Comparison of ENCODE assay signal across 8 mouse cellular contexts in the genomic region with DNA sequence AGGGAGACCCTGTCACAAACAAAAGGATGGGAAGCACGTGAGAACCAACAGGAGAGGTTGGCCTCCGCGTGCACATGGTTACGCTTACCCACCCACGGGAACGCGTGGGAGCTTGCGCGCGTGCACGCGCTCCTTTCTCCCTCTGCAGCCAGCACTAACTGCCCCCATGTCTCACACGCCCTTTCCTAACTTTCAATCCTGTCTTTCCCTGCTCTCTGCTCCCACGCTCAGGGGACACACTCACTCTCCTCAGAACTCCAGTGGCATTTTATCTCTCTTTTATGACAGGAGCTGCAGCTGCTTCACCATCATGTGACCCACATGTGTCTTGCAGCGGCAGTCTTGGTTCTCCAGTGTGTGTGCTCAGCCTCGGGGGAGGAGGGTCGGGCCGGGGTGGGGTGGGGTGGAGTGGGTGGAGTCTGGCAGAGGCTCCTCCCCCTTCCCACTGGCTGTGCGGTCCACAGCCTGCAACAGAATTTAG. TPM values are rescaled to one million over a fixed set of nuclear protein-coding genes. Genes with fewer than 3 reads are reported as not detected.
DNase-seq lines count a peak whose midpoint lies in the region; ATAC-seq lines count a peak whose summit lies in the region.

No protein-coding gene starts in this region.

- peak overlapping the region; percentile 75 for H3K4me2 ChIP-seq in forebrain, embryonic 15.5 days (replicated peaks)
- peak overlapping the region; percentile 63 for H3K4me2 ChIP-seq in neural tube, embryonic 13.5 days

- peaks cover 46% of the 10 kb centered on the region for H3K4me1 ChIP-seq in forebrain, embryonic 15.5 days
- peaks cover 47% of the 10 kb centered on the region for H3K4me1 ChIP-seq in neural tube, embryonic 13.5 days (replicated peaks)

- H3K9me3 ChIP-seq in forebrain, embryonic 15.5 days, result no peaks in the 10 kb centered on the region
- no peaks in the 10 kb centered on the region for H3K9me3 ChIP-seq in neural tube, embryonic 13.5 days

- no peaks in the 10 kb centered on the region for H3K27me3 ChIP-seq in forebrain, embryonic 15.5 days
- H3K27me3 ChIP-seq in neural tube, embryonic 13.5 days, result no peaks in the 10 kb centered on the region

- H3K36me3 ChIP-seq in forebrain, embryonic 15.5 days, result no peaks in the 10 kb centered on the region
- no peaks in the 10 kb centered on the region for H3K36me3 ChIP-seq in neural tube, embryonic 13.5 days

- peak; percentile 68 for ATAC-seq in forebrain, embryonic 15.5 days (replicated peaks)
- ATAC-seq in neural tube, embryonic 13.5 days (ENCODE audit: low read depth), result peak; percentile 74

- intact Hi-C loops in heart, postnatal 36 days (cut with DNase I), result no loop called here

- peak overlapping the region; percentile 53 for H3K9ac ChIP-seq in forebrain, embryonic 15.5 days (replicated peaks)
- peak overlapping the region; percentile 62 for H3K9ac ChIP-seq in neural tube, embryonic 13.5 days

- WGBS in forebrain, embryonic 15.5 days, result 6% methylated on average over 19 of the region's 19 CpGs
- 4% methylated on average over 19 of the region's 19 CpGs for WGBS in neural tube, embryonic 13.5 days

- peak; percentile 37 to 41 for DNase-seq in B cell, adult 2 months
- DNase-seq in adrenal gland, postnatal 36 days, result peak; percentile 47 to 79
- peak; percentile 61 to 62 for DNase-seq in heart, postnatal 36 days
- DNase-seq in layer of hippocampus, adult 9-11 months, result peak; percentile 85
- DNase-seq in lung, adult 18-20 months, result peak; percentile 56 to 62
- peak; percentile 88 for DNase-seq in thymus, postnatal 14 days

- H3K4me3 ChIP-seq in forebrain, embryonic 15.5 days, result peak overlapping the region; percentile 44
- peak overlapping the region; percentile 37 for H3K4me3 ChIP-seq in neural tube, embryonic 13.5 days

- H3K27ac ChIP-seq in forebrain, embryonic 15.5 days (replicated peaks), result peak overlapping the region; percentile 89
- peak overlapping the region; percentile 84 for H3K27ac ChIP-seq in neural tube, embryonic 13.5 days (replicated peaks)

RNA-seq across cellular contexts. Expression of a gene that starts 5.1 kb away (rescaled TPM):
- 10 to 100 TPM; 14.7 to 16.0 TPM for total RNA-seq in adrenal gland, postnatal 36 days (2021)
- 7.7 TPM in 2 replicates for polyA plus RNA-seq in forebrain, embryonic 15.5 days (2015; fragmentation: Nextera tagmentation; extraction: Ambion mirVana)
- total RNA-seq in heart, postnatal 36 days (2021), result 1 to 10 TPM; 6.8 to 8.0 TPM
- 7.4 and 8.0 TPM in 2 replicates for polyA plus RNA-seq in neural tube, embryonic 13.5 days (2015; fragmentation: Nextera tagmentation; extraction: Ambion mirVana)

RNA-seq across cellular contexts. Expression of a gene that starts 17.6 kb away (rescaled TPM):
- total RNA-seq in adrenal gland, postnatal 36 days (2021), result 1 to 10 TPM; 1.7 to 2.3 TPM
- 0.22 and 0.34 TPM in 2 replicates for polyA plus RNA-seq in forebrain, embryonic 15.5 days (2015; fragmentation: Nextera tagmentation; extraction: Ambion mirVana)
- total RNA-seq in heart, postnatal 36 days (2021), result 10 to 100 TPM; 17.3 to 20.0 TPM
- 0.66 and 0.73 TPM in 2 replicates for polyA plus RNA-seq in neural tube, embryonic 13.5 days (2015; fragmentation: Nextera tagmentation; extraction: Ambion mirVana)

RNA-seq across cellular contexts. Expression of a gene that starts 58.2 kb away (rescaled TPM):
- 10 to 100 TPM; 21.6 to 41.1 TPM for total RNA-seq in adrenal gland, postnatal 36 days (2021)
- 0.05 and 0.11 TPM in 2 replicates for polyA plus RNA-seq in forebrain, embryonic 15.5 days (2015; fragmentation: Nextera tagmentation; extraction: Ambion mirVana)
- under 1 TPM; 0.35 to 0.50 TPM for total RNA-seq in heart, postnatal 36 days (2021)
- polyA plus RNA-seq in neural tube, embryonic 13.5 days (2015; fragmentation: Nextera tagmentation; extraction: Ambion mirVana), result 0.15 and 0.22 TPM in 2 replicates

Comparison
In these comparisons a context has a peak if more than half of its experiments do, and no peak if none do; other contexts are left out.
1. Peak in every context shown above with its lines: DNase-seq, ATAC-seq, H3K4me3 ChIP-seq and H3K27ac ChIP-seq.
2. RNA of a gene that starts 17.6 kb away (total RNA-seq): 17.3 to 20.0 TPM in heart, postnatal 36 days; 1.7 to 2.3 TPM in adrenal gland, postnatal 36 days; every median in the first group is over 4 times any median in the second.
3. RNA of a gene that starts 58.2 kb away (total RNA-seq): 21.6 to 41.1 TPM in adrenal gland, postnatal 36 days; 0.35 to 0.50 TPM in heart, postnatal 36 days; every median in the first group is over 10 times any median in the second.